Mouse (Mus musculus): ENCODE data around the gene Rpp25.

- TF ChIP-seq CTCF (IDR thresholded peaks at IDR 0.05; ENCODE audit: borderline replicate concordance, insufficient read depth, low read depth, low read length) (no peak), POLR2A (IDR thresholded peaks at IDR 0.05; ENCODE audit: borderline replicate concordance, insufficient read depth, low read length) (no peak)
Observed at GRCm38 (mm10) chr9:57522861-57523246, 19.0 kb downstream of the Rpp25 start.

All from cerebellum, adult 2 months (tissue).